Mouse (Mus musculus): ENCODE data around the gene Psenen.

The Psenen gene

GRCm38 (mm10) chr7:30588676-30589434 is 25.4 kb upstream of the Psenen start, which contains the start of gene Kmt2b:
Kmt2b (minus strand) TSS chr7:30588726.
- DNase-seq (ENCODE audit: low spot score) = peak; percentile 99

GRCm38 (mm10) chr7:30587842-30588667 is 24.6 kb upstream of the Psenen start:
- DNase-seq (ENCODE audit: low spot score) = no peak

GRCm38 (mm10) chr7:30586455-30587020 is 23.1 kb upstream of the Psenen start:
- DNase-seq (ENCODE audit: low spot score) = no peak

GRCm38 (mm10) chr7:30585170-30585569 is 21.7 kb upstream of the Psenen start:
- DNase-seq (ENCODE audit: low spot score) = no peak

- no peak for DNase-seq (ENCODE audit: low spot score)
These were observed 20.9 kb upstream of the Psenen start for GRCm38 (mm10) chr7:30584339-30584738.

- DNase-seq (ENCODE audit: low spot score) = no peak
These were observed 18.1 kb upstream of the Psenen start for GRCm38 (mm10) chr7:30581547-30581946.

- no peak for DNase-seq (ENCODE audit: low spot score)
These were observed 16.5 kb upstream of the Psenen start for GRCm38 (mm10) chr7:30579950-30580349.

GRCm38 (mm10) chr7:30572969-30573368 is 9.5 kb upstream of the Psenen start:
- DNase-seq (ENCODE audit: low spot score) = peak; percentile 58

- DNase-seq (ENCODE audit: low spot score) = no peak
These were observed 9.0 kb upstream of the Psenen start for GRCm38 (mm10) chr7:30572389-30572788.

GRCm38 (mm10) chr7:30567555-30567954 is 4.1 kb upstream of the Psenen start:
- DNase-seq (ENCODE audit: low spot score) = no peak

GRCm38 (mm10) chr7:30566033-30566432 is 2.6 kb upstream of the Psenen start:
- DNase-seq (ENCODE audit: low spot score) = no peak

- no peak for DNase-seq (ENCODE audit: low spot score)
These were observed 1.6 kb upstream of the Psenen start, which contains the start of gene Igflr1 for GRCm38 (mm10) chr7:30564970-30565571. Igflr1 (plus strand) TSS chr7:30565427.

GRCm38 (mm10) chr7:30563906-30564280 is 466 bp upstream of the Psenen start:
- no peak for DNase-seq (ENCODE audit: low spot score)

- no peak for DNase-seq (ENCODE audit: low spot score)
These were observed 806 bp downstream of the Psenen start for GRCm38 (mm10) chr7:30562526-30563116.

GRCm38 (mm10) chr7:30560296-30560695 is 3.1 kb downstream of the Psenen start:
- no peak for DNase-seq (ENCODE audit: low spot score)

- DNase-seq (ENCODE audit: low spot score) = peak; percentile 98
These were observed 3.9 kb downstream of the Psenen start, which contains the start of gene Lin37 for GRCm38 (mm10) chr7:30559443-30559954. Lin37 (minus strand) TSS chr7:30559838.

GRCm38 (mm10) chr7:30558656-30559442 is 4.6 kb downstream of the Psenen start:
- DNase-seq (ENCODE audit: low spot score) = no peak

GRCm38 (mm10) chr7:30557901-30558514 is 5.4 kb downstream of the Psenen start:
- no peak for DNase-seq (ENCODE audit: low spot score)

GRCm38 (mm10) chr7:30556894-30557536 is 6.4 kb downstream of the Psenen start:
- DNase-seq (ENCODE audit: low spot score) = no peak

Measured in ovary, adult 18-20 months (tissue).